Mouse (Mus musculus) adrenal gland, postnatal 4 days (tissue): ENCODE measurements around the gene 2700049A03Rik. TPM values are rescaled to one million over a fixed set of nuclear protein-coding genes. Genes with fewer than 3 reads are reported as not detected.

Experiments used
- DNase-seq, 2 experiments: peaks; one replicate each; pipeline ENCODE4 v3.0.0; 2021 to 2022; ENCODE audit warnings: low spot score in 2 of 2, mixed read lengths in 2 of 2
- total RNA-seq, 2 experiments: library from RNA; stranded (reverse); gene quantifications; 2 replicates each; pipeline ENCODE4 v1.2.3; 2021

Gene 2700049A03Rik
- total RNA-seq, 2 experiments from 2014 or later: 13.3 to 15.1 TPM

DNA sequence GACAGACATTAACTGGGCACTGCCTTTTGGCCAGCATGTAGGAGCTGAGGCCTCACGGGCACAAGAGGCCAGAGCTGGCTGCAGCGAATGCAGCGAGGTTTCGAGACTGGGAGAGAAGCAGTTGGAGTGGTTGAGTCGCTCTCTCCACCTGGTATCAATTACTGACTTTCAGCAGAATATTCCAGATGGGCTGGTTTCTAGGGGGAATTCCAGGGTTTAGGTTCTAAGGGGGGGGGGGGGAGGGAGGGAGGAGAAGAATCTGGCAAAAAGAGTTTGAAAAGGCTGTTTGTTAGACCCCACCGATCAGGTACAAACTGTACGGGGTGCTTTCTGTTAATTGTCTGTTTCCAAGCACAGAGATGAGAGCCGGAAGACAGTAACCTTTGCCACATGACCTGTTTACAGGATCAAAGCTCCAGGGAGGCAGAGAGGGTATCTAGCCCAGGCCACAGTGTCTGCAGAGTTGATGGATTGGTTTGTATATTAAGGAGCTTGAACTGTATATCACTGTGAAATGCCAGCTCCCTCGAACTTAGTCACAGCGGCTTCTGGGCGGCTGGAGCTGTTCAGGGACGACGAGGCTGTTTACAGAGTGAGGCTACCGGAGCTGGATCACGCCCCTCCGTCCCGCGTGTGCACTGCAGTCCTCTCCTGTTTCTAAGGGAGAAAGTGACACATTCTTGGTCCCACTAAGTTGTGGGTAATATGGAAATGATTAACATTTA, 121.7 kb downstream of the 2700049A03Rik start:
- no peak for DNase-seq

- DNase-seq: no peak
Measured at GRCm38 (mm10) chr12:71264211-71264610, 127.6 kb downstream of the 2700049A03Rik start.

DNA sequence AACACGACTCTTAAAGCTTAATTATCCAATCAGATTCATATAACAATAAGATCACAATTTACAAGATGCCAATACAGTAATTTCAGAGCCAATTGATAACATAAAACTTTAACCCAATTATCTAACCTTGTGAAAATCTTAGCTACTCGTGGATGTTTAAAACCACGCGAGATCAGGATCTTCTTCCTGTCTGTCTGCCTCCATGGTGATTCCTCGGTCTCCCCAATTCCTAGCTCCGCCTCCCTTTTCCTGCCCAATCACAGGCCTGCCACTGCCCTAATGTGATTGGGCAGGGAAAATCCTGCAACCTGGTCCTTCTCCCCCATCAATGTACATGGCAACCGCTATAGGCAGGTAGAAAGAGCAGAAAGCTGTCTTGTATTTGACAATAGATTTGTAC, 132.7 kb downstream of the 2700049A03Rik start:
- no peak for DNase-seq

- no peak for DNase-seq
Measured at GRCm38 (mm10) chr12:71271131-71271530, 134.5 kb downstream of the 2700049A03Rik start.

- no peak for DNase-seq
Measured at GRCm38 (mm10) chr12:71274519-71275237, 138.0 kb downstream of the 2700049A03Rik start.

DNA sequence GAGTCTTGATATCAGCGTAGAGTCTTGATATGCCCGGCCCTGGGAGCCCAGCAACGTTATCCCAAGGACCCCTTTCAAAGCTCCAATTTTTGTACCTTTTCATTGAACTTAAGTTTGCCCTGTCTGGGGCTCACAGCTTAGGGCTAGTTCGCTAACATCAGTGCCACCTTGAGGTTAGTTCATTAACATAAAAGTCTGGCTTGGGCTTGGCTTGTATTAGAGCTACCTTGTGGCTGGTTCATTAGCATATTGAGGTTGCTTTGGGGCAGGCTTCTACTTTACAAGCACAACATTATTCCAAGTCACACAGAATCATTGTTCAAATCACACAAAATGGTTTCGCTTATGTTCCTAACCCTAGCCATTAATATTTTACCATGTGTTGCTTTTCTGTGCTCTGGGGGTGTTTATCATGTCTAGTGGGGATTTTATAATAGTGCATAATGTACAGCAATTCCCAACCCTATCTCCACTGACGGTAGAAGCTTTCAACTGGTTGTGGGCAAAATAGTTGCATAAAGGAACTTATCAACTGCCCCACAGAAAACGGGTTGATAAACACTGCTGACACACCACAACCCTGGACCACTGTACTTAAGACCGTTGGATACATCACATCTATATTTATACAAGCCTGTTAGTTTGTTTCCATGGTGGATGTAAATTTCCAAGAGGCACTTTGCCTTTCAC, 139.4 kb downstream of the 2700049A03Rik start:
- DNase-seq: no peak

DNA sequence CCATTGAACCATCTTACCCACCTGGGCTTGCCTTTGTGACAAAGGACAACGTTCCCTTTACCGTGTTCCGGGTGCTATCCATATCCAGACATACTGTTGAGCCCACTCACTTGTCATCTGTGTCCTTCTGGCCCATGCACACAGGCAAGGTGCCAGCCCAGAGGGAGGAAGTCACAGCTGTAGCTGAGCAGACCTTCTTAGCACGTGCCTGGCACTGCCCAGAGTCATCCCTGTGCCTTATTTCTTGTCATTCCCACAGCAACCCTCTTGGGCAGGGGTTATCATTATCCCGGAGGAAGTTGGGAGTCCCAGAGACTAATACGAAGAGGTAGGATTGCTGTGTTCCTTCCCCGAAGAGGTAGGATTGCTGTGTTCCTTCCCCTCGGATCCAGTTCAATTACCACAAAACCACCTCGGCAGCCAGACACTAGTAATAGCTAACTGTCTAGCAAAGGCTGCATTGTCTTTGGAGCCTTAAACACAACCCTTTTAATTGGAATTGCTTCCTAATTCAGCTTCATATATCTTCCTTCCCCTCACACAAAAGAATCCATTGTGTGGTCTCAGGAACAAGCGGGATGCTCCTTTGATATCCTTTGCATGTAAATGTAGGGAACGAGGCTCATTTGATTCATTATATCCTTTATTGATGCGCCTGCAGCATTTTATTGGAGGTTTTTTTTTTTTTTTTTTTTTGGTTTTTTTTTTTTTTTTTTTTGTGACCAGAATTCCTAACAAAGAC, 143.0 kb downstream of the 2700049A03Rik start:
- DNase-seq: no peak

DNA sequence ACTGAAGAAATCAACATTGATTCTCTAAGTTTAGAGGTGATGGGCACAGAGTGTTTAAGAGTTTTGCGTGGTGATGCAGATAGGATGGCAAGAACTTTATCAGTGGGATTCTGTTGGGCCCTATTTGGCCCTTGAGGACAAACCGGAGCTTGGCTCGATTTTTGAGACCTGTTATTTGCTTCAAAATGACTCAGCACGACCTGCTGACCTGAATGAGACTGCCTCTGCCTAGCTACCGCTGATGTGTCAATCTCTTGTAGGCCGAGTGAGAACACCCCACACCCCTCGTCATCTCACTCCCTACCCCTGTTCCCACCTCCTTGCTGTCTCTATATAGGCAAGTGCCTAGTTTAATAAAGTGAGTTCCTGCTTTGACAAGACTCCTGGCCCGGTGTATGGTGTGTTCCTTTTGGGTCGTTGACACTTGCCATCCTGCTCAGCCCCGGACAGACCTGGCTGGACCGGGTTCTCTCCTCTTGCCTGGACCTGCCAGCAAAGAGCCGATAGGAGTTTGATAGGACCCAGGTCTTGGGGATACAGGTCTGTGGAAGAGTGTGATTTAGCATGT, 144.6 kb downstream of the 2700049A03Rik start:
- no peak for DNase-seq

- no peak for DNase-seq
Measured at GRCm38 (mm10) chr12:71285399-71285798, 148.8 kb downstream of the 2700049A03Rik start.

- DNase-seq: no peak
Measured at GRCm38 (mm10) chr12:71290460-71290859, 153.8 kb downstream of the 2700049A03Rik start.

Other genes starting within 250 kb of the 2700049A03Rik start
- 100 to 1,000 TPM; 206 to 212 TPM for gene Actr10, start 199.0 kb upstream of the 2700049A03Rik start, total RNA-seq
- gene Psma3, start 162.2 kb upstream of the 2700049A03Rik start, total RNA-seq: 100 to 1,000 TPM; 326 to 333 TPM
- 10 to 100 TPM; 28.1 to 29.1 TPM for gene Arid4a, start 120.9 kb upstream of the 2700049A03Rik start, total RNA-seq
- 1 to 10 TPM; 5.3 to 7.3 TPM for gene Tomm20l, start 25.4 kb upstream of the 2700049A03Rik start, total RNA-seq
- 10 to 100 TPM; 53.4 to 55.1 TPM for gene Timm9, start 164 bp upstream of the 2700049A03Rik start, total RNA-seq
- 10 to 100 TPM; 27.1 to 29.6 TPM for gene Dact1, start 173.0 kb downstream of the 2700049A03Rik start, total RNA-seq